Mouse (Mus musculus): ENCODE data around the gene Mettl7b.
"Not testable (repeated sequence)": the region's sequence is repeated elsewhere in the genome, so short reads cannot be mapped to it uniquely, and the experiment has no call there.

The Mettl7b gene

GRCm38 (mm10) chr10:128960590-128961584 is at the start of gene Mettl7b:
Mettl7b (minus strand) TSS chr10:128960988.
- no peak for DNase-seq (ENCODE audit: extremely low read depth, insufficient read length, low spot score)

GRCm38 (mm10) chr10:129010288-129010841 is 49.6 kb upstream of the Mettl7b start, which contains the start of gene Olfr763:
Olfr763 (plus strand) TSS chr10:129010791.
- DNase-seq (ENCODE audit: extremely low read depth, insufficient read length, low spot score): no peak

- DNase-seq (ENCODE audit: extremely low read depth, insufficient read length, low spot score): no peak
These were observed 43.5 kb upstream of the Mettl7b start for GRCm38 (mm10) chr10:129004032-129004920.

GRCm38 (mm10) chr10:128996523-128997040 is 35.8 kb upstream of the Mettl7b start:
- no peak for DNase-seq (ENCODE audit: extremely low read depth, insufficient read length, low spot score)

- DNase-seq (ENCODE audit: extremely low read depth, insufficient read length, low spot score): no peak
These were observed 35.0 kb upstream of the Mettl7b start for GRCm38 (mm10) chr10:128995796-128996195.

- no peak for DNase-seq (ENCODE audit: extremely low read depth, insufficient read length, low spot score)
These were observed 30.2 kb upstream of the Mettl7b start for GRCm38 (mm10) chr10:128990994-128991393.

GRCm38 (mm10) chr10:128990129-128990850 is 29.5 kb upstream of the Mettl7b start:
- not testable (repeated sequence) for DNase-seq (ENCODE audit: extremely low read depth, insufficient read length, low spot score)

- not testable (repeated sequence) for DNase-seq (ENCODE audit: extremely low read depth, insufficient read length, low spot score)
These were observed 28.3 kb upstream of the Mettl7b start, which contains the start of gene Olfr9 for GRCm38 (mm10) chr10:128989131-128989530. Olfr9 (plus strand) TSS chr10:128989431.

GRCm38 (mm10) chr10:128980644-128981365 is 20.0 kb upstream of the Mettl7b start:
- peak; percentile 63 for DNase-seq (ENCODE audit: extremely low read depth, insufficient read length, low spot score)

- peak; percentile 62 for DNase-seq (ENCODE audit: extremely low read depth, insufficient read length, low spot score)
These were observed 16.8 kb upstream of the Mettl7b start for GRCm38 (mm10) chr10:128977522-128978114.

GRCm38 (mm10) chr10:128976395-128976794 is 15.6 kb upstream of the Mettl7b start:
- DNase-seq (ENCODE audit: extremely low read depth, insufficient read length, low spot score): no peak

GRCm38 (mm10) chr10:128972841-128973240 is 12.1 kb upstream of the Mettl7b start:
- DNase-seq (ENCODE audit: extremely low read depth, insufficient read length, low spot score): no peak

- DNase-seq (ENCODE audit: extremely low read depth, insufficient read length, low spot score): no peak
These were observed 10.0 kb upstream of the Mettl7b start for GRCm38 (mm10) chr10:128970740-128971250.

GRCm38 (mm10) chr10:128968341-128968749 is 7.6 kb upstream of the Mettl7b start:
- DNase-seq (ENCODE audit: extremely low read depth, insufficient read length, low spot score): peak; percentile 53

- DNase-seq (ENCODE audit: extremely low read depth, insufficient read length, low spot score): no peak
These were observed 5.1 kb upstream of the Mettl7b start for GRCm38 (mm10) chr10:128965871-128966270.

- DNase-seq (ENCODE audit: extremely low read depth, insufficient read length, low spot score): no peak
These were observed 4.2 kb upstream of the Mettl7b start for GRCm38 (mm10) chr10:128964961-128965360.

GRCm38 (mm10) chr10:128960142-128960541 is 646 bp downstream of the Mettl7b start:
- no peak for DNase-seq (ENCODE audit: extremely low read depth, insufficient read length, low spot score)

GRCm38 (mm10) chr10:128958340-128958739 is 2.4 kb downstream of the Mettl7b start:
- no peak for DNase-seq (ENCODE audit: extremely low read depth, insufficient read length, low spot score)
